Mouse (Mus musculus) natural killer cell, adult 2 months (primary cell): Measurements from ENCODE around the gene Erf.

ENCODE experiments used
- DNase-seq, 2 experiments: peaks; one replicate each; pipeline ENCODE4 v3.0.0; 2022; ENCODE audit warnings: low spot score in 2 of 2

Gene Erf

GRCm38 (mm10) chr7:25281166-25281733 lies 30.7 kb upstream of the Erf start:
- DNase-seq, result no peak

- DNase-seq, result no peak
Observed at GRCm38 (mm10) chr7:25279861-25280791, 29.6 kb upstream of the Erf start.

- DNase-seq, result peak; percentile 62 to 81
Observed at GRCm38 (mm10) chr7:25279076-25279860, 28.7 kb upstream of the Erf start.

DNA sequence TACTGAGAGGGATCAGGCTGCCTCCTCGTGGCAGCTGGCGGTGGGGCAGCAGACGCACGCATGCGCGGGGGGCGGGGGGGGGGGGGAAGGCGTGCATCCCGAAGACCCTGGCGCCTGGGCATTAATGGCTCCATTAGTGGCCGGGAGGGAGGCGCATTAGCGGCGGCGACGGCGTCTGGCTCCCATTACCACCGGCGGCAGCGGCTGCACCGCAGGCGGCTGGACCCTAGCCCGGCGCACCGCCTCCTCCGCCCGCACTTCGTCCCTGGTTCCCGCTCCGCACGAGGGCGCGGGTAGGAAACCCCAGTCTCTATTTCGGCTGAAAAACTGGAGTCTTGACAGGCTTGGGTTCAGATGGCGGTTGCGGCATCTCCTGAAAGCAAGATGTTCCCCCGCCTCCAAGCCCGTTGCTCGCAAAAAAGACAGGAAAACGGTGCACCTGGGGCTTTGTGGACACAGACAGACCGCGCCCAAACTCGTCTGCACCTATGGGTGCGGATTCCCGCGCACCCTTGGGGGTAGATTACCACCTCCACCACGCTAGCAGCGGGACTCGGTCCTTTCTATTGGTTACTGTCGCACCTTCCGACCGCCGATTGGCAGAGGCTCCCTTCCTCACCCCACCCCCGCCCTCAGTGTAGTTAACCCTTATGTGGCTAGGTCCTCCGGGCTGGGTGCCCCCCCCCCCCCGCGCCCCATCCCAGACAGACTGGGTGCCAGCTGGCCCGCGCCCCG lies 27.9 kb upstream of the Erf start:
- peak; percentile 74 to 87 for DNase-seq

- DNase-seq, result no peak
Observed at GRCm38 (mm10) chr7:25277998-25278340, 27.4 kb upstream of the Erf start.

DNA sequence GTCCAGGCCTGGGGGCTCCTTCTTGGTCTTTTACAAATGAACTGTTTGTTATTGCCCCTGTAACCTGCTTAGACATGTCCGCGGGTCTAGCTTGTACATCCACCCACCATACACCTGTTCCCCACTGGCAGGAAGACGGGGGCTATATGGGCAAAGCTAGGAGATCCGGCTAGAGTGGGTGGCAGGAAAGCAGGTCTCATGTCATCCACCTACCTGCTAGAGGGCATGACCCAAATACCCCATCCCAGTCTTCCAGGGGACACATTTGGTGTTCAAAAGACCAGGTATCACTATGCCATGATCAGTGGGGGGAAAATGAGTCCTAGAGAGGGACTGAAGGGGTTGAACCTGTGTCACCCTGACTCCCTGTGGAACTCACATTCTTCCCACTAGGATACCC lies 26.8 kb upstream of the Erf start:
- no peak for DNase-seq

DNA sequence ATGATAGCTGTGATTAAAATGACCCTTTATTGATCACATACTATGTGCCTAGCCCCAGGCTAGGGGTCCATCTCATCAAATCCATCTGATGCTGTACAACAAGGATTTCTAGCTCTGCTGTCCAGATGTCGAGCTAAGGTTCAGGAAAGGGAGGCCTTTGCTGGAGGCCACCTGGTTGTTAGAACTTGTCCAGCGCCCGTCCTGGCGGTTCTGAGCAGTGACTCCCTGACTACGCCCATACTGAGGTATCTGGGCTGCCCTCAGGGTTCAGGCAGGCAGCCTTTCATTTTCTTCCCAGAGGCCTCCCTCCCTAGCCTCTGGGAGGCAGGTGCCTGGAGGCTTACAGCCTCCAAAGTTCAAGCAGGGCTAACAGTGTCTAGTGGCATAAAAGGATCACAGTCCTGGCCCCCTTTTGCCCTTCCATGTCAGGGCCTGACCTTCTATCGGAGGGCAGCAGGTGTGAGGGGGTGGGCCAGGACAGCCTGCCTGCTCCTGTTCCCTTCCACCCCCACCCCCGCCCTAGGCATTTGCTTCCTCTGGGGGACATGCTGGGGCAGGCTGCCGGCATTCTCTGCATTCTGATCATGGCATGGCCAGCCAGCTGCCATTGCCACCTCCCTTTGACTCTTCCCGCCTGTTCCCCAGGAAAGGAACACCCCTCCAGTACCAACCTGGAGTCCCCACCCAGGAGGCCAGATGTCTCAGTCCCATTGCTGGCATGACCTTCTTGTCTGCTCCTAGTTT lies 25.2 kb upstream of the Erf start:
- no peak for DNase-seq

DNA sequence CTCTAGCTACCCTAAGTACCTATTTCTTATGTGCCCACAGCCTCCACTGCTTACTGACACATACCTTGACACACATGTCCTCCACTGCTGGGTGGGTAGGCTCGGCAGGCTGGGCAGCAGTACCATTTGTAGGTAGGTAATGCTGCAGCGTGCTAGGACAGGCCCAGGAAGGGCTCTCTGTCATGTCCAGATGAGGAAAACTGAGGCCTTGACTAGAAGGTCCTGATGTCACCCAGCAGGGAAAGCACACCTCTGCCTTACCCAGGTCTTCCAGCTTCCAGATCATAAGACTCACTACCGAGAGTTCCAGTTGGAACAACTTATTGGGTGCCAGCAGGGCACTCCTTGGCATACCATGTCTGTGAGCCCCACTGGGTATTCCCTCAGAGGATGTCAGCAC lies 24.4 kb upstream of the Erf start:
- no peak for DNase-seq

- peak; percentile 46 to 49 for DNase-seq
Observed at GRCm38 (mm10) chr7:25274571-25274970, 24.0 kb upstream of the Erf start.

DNA sequence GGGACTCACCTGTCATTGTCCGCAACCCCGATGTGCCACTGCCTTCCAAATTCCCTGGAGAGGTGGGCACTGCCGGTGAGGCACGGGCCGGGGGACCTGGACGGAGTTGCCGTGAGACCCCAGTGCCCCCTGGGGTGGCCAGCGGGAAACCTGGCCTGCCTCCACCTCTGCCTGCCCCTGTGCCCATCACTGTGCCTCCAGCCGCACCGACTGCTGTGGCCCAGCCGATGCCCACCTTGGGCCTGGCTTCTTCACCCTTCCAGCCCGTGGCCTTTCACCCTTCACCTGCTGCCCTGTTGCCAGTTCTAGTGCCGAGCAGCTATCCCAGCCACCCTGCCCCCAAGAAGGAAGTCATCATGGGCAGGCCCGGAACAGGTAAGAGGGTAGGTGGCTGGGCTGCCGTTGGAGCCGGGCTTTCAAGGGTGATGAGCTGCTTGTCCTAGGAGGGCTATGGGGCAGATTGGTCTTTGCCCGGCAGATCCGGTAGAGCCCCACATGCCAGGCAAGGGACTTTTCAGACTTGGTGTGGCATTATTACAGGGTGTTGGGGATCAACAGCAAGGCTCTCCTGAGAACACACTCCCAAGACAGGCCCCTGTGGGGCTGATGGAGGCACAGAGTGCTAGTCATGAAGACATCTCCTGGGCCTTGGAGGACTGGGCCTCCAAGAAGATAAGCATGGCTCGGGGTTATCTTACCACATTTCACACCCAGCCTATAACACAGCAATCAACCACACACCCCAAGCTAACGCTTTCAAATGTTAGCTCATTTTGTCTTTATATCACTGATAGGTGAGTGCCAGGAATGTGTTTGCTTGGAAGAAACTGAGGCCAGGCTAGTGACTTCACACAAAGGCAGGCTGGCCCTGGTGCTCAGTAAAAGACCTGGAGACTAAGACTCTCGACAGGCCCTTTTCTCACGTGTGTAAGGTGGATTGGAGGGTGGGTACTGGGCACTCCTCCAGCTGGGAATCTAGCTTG lies 23.0 kb upstream of the Erf start:
- no peak for DNase-seq

DNA sequence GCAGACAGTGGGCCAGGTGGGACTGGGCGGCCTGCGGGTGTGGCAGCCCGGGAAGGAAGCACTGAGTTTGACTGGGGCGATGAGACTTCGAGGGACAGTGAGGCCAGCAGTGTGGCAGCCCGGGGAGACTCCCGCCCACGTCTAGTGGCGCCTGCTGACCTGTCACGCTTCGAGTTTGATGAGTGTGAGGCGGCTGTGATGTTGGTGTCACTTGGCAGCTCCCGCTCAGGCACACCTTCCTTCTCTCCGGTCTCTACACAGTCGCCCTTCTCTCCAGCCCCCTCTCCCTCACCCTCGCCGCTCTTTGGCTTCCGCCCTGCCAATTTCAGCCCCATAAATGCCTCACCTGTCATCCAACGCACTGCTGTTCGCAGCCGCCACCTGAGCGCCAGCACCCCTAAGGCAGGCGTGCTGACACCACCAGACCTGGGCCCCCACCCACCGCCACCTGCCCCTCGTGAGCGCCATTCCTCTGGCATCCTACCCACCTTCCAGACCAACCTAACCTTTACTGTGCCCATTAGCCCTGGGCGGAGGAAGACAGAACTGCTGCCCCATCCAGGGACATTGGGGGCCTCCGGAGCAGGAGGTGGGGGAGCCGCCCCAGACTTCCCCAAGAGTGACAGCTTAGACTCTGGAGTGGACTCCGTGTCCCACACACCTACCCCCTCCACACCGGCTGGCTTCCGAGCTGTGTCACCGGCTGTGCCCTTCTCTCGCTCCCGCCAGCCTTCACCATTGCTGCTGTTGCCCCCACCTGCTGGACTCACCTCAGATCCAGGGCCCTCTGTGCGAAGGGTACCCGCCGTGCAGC lies 22.1 kb upstream of the Erf start:
- DNase-seq, result no peak

DNA sequence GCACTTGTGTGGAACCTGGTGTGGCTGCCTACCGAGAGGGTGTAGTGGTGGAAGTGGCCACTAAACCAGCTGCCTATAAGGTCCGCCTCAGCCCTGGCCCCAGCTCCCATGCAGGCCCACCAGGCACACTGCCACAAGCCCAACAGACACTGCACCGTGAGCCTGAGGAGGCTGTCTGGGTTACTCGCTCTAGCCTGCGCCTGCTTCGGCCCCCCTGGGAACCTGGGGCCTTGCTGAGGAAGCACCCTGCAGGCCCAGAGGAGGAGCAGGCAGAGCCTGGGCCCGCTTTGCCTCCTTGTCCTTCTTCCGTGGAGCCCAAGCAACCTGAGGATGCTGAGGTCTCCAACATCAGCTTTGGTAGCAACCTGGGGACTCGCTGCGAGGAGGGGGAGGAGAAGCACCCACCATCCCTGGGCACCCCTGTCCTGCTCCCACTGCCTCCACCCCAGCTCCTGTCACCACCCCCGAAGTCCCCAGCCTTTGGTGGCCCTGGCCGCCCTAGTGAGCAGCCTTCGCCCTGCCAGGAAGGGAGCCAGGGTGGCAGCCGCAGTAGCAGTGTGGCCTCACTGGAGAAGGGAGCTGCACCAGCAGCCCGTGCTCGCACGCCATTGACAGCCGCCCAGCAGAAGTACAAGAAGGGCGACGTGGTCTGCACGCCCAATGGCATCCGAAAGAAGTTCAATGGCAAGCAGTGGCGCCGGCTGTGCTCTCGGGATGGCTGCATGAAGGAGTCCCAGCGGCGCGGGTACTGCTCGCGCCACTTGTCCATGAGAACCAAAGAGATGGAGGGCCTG lies 21.3 kb upstream of the Erf start:
- no peak for DNase-seq

DNA sequence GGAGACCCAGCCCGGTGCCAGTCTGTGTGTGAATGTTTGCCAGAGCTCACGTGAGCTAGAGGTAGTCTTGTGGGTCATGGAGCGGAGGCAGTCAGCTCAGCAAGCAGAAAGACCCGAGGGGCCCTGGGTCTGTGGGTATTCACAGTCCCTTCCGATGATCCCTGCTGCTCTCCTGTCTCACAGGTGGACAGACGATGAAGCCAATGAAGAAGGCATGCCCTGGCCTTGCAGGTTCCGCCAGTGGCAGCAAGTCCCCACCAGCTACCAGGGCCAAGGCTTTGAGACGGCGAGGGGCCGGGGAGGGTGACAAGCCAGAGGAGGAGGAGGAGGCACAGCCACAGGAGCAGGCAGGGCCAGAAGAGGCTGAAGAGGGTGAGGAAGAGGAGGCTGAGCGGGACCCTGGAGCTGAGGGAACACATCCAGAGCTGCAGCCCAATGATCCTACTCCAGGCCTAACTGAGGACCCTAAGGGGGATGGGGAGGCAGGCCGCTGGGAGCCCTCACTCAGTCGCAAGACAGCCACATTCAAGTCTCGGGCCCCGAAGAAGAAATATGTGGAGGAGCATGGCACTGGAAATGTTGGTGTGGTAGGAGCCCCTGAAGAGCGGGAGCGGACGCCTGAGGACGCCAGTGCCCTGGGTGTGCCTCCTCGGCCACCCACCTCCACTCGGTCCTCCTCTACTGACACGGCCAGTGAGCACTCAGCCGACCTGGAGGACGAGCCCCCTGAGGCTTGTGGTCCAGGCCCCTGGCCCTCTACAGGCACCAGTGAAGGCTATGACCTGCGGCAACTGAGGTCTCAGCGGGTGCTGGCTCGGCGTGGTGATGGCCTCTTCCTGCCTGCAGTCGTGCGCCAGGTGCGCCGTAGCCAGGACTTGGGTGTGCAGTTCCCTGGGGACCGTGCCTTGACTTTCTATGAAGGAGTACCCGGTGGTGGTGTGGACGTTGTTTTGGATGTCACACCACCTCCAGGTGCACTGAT lies 20.4 kb upstream of the Erf start:
- no peak for DNase-seq

DNA sequence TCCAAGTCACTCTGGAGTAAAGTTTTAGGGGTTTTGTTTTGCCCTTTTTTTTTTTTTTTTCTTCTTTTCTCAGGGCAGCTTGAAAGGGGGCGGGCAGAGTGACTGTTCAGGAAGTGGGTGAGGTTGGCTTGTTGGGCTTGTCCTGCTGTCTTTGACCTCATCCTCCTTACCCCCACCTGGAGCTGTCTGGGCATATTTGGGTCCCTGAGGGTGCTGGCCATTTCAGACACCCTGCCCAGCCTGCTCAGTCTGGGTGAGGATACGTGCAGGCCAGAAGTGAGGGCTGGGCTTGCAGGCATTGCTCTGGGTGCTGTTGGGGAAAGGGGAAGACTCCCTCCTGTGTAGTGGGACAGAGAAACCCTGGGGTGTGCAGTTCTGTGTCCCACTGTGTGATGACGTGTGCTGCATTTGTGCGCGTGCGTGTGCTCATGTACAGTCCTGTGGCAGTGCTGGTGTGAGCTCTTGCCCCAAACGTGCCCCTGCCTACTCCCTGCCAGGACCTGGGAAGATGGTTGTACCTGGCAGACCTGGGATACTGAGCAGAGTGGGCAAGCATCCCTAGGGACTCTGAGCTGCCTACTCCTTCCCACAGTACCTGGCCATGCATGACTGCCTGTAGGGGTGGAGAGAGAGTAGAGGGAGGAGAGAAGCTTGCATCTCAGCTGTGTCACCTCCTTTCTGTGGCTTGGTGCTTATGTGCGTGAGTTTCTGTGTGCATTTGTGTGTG lies 19.1 kb upstream of the Erf start:
- DNase-seq, result peak; percentile 54 to 70

- no peak for DNase-seq
Observed at GRCm38 (mm10) chr7:25269029-25269428, 18.5 kb upstream of the Erf start.

DNA sequence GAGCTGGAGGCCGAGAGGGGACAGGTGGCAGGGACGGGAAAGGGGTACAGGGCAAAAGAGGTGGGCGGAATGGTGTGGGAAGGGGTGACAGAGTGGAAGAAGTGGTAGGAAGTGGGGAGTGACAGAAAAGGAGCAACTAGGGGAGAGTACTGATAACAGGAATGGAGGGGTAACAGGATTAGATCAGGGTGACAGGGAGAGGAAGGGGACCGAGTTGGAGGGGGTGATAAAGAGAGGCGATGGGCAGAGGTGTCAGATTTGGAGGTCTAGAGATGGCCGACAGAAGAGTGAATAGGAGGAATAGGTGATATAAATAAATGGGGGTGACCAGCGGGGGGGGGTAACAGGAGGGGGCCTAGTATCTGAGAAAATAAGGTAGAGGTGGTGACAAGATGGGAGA lies 18.0 kb upstream of the Erf start:
- DNase-seq, result no peak
